Mouse (Mus musculus) heart, embryonic 13.5 days (tissue): ENCODE measurements around the gene Trpm4. TPM values are rescaled to one million over a fixed set of nuclear protein-coding genes. Genes with fewer than 3 reads are reported as not detected.
"Not testable (repeated sequence)": the region's sequence is repeated elsewhere in the genome, so short reads cannot be mapped to it uniquely, and the experiment has no call there.

ENCODE experiments used
- ATAC-seq: fragments of 200-750 bp; cut with Nextera tagmentation; 2 replicates; pipeline ENCODE4 v1.8.0; 2017; ENCODE audit warnings: moderate TSS enrichment; ENCODE audit not compliant: insufficient number of reproducible peaks, low FRiP score, low TSS enrichment; ENCODE audit errors: extremely low read depth
- H3K27ac ChIP-seq: fragments of 300-500 bp; sonication (generic); replicated peaks from 2 replicates; pipeline ENCODE4 v1.5.1; 2015; ENCODE audit warnings: moderate library complexity, mild to moderate bottlenecking, inconsistent platforms
- H3K27me3 ChIP-seq: fragments of 300-500 bp; sonication (generic); replicated peaks from 2 replicates; pipeline ENCODE4 v1.6.1; 2015; ENCODE audit warnings: mild to moderate bottlenecking, inconsistent platforms
- H3K36me3 ChIP-seq: fragments of 300-500 bp; sonication (generic); 2 replicates; pipeline ENCODE4 v1.6.1; 2015; ENCODE audit warnings: mild to moderate bottlenecking, inconsistent platforms
- H3K4me1 ChIP-seq: fragments of 300-500 bp; sonication (generic); 2 replicates; pipeline ENCODE4 v1.6.1; 2015; ENCODE audit warnings: inconsistent platforms
- H3K4me2 ChIP-seq: fragments of 300-500 bp; sonication (generic); 2 replicates; pipeline ENCODE4 v1.6.1; 2015; ENCODE audit warnings: inconsistent platforms, mild to moderate bottlenecking, moderate library complexity
- H3K4me3 ChIP-seq: fragments of 300-500 bp; sonication (generic); 2 replicates; pipeline ENCODE4 v1.5.1; 2015; ENCODE audit warnings: moderate library complexity, mild to moderate bottlenecking, inconsistent platforms
- H3K9ac ChIP-seq: fragments of 300-500 bp; sonication (generic); 2 replicates; pipeline ENCODE4 v1.6.1; 2015; ENCODE audit warnings: inconsistent platforms, mild to moderate bottlenecking, moderate library complexity
- H3K9me3 ChIP-seq: fragments of 300-500 bp; sonication (generic); 2 replicates; pipeline ENCODE4 v1.6.1; 2016; ENCODE audit warnings: inconsistent platforms
- WGBS: fragments of 180-500 bp; shearing (Covaris S2); methylation state at CpG from one replicate; pipeline ENCODE4 v1.1.7; 2015; ENCODE audit warnings: mixed read lengths; 5-methylcytosine and 5-hydroxymethylcytosine counted together
- polyA plus RNA-seq: library from polyadenylated mRNA; unstranded; fragments of >200 nt; fragmentation: Nextera tagmentation; extraction: Ambion mirVana; gene quantifications from 2 replicates; pipeline ENCODE4 v1.2.1, GENCODE M21; 2015

Gene Trpm4
- polyA plus RNA-seq, 1 experiment from 2014 or later: 12.7 TPM

GRCm38 (mm10) chr7:45365742-45366651 lies 32.4 kb upstream of the Trpm4 start:
- WGBS: 4% methylated on average over 35 of the region's 35 CpGs

DNA sequence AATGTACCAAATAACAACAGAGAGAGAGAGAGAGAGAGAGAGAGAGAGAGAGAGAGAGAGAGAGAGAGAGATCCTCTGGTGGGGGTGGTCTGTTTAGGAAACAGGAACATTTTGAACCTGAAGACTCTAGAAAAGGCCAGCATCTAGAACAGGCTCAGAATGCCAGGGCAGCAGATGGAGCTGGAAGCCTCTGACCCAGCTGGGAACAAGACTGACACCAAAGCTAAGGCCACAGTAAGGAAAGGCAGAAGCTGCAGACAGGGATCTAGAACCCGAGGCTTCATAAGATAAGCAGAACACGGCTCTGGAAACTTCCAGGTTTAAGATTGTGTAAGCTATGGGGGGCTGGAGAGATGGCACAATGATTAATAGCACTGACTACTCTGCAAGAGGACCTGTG lies 30.4 kb upstream of the Trpm4 start:
- Histone ChIP-seq H3K4me2 (no peak overlapping the region), H3K9ac (no peak overlapping the region), H3K27me3 (peaks cover 86% of the 10 kb centered on the region), H3K4me1 (peaks cover 38% of the 10 kb centered on the region), H3K27ac (no peak overlapping the region), H3K9me3 (no peaks in the 10 kb centered on the region), H3K4me3 (no peak overlapping the region), H3K36me3 (no peaks in the 10 kb centered on the region)
- no peak for ATAC-seq
- 43% methylated on average over 2 of the region's 2 CpGs for WGBS

More at GRCm38 (mm10) chr7:45365742-45366651, 32.4 kb upstream of the Trpm4 start:
- Histone ChIP-seq H3K4me2 (peak overlapping the region; percentile 94), H3K4me1 (peaks cover 54% of the 10 kb centered on the region), H3K27ac (no peak overlapping the region), H3K27me3 (peaks cover 78% of the 10 kb centered on the region), H3K9ac (peak overlapping the region; percentile 79), H3K9me3 (no peaks in the 10 kb centered on the region), H3K36me3 (no peaks in the 10 kb centered on the region), H3K4me3 (peak overlapping the region; percentile 60)
- no peak for ATAC-seq

DNA sequence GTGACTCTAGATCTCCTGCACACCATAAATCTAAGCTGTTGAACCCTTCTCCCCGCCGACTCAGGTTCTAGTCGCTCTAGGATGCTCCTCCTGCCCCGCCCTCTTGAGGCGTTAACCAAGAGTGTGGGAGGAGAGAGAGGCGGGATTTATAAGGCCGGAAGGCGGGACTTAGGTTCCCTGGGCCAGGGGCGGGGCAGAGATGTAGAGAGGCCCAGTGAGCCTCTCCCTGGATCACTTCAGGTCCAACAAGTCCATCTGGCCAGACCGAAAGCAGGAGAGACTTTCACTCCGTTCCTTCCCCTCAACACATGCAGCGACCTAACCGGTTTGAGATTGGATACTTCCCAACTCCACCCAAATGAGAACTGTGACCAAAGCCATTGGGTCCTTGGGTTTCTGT lies 29.2 kb upstream of the Trpm4 start:
- Histone ChIP-seq H3K27ac (no peak overlapping the region), H3K4me2 (no peak overlapping the region), H3K4me3 (no peak overlapping the region), H3K4me1 (peaks cover 32% of the 10 kb centered on the region), H3K36me3 (no peaks in the 10 kb centered on the region), H3K27me3 (peaks cover 80% of the 10 kb centered on the region), H3K9ac (no peak overlapping the region), H3K9me3 (no peaks in the 10 kb centered on the region)
- 3% methylated on average over 13 of the region's 13 CpGs for WGBS
- ATAC-seq: no peak

DNA sequence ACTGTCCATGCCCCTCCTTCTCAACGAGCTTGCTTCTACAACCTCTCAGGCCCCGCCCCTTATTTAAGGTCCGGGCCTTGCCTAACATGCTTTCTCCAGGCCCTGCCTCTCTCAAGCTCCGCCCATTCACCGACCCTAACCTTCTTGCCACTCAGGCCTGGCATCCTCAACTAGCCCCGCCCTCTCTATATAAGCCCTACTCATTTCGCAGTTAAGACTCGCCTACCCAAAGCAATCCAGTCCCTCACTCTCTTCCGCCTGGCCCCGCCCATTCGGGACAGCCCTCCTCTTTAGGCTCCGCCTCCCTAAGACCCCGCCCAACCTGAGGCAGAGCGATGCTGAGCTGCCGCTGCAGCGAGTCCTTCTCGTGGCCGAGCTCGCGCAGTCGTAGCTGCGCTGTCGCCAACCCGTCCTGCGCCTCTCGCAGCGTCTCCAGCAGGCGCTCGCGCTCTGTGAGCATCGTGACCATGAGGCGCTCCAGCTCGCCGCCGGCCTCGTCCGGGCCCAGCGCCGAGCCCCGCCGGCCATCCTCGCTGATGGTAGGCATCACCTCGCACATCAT lies 27.7 kb upstream of the Trpm4 start:
- H3K9ac ChIP-seq: peak overlapping the region; percentile 74
- no peak overlapping the region for H3K27ac ChIP-seq
- H3K4me1 ChIP-seq: peaks cover 23% of the 10 kb centered on the region
- no peaks in the 10 kb centered on the region for H3K9me3 ChIP-seq
- H3K27me3 ChIP-seq: peaks cover 91% of the 10 kb centered on the region
- H3K4me3 ChIP-seq: peak overlapping the region; percentile 52
- ATAC-seq: peak; percentile 74
- under 1% methylated on average over 43 of the region's 43 CpGs for WGBS
- peak overlapping the region; percentile 77 for H3K4me2 ChIP-seq
- no peaks in the 10 kb centered on the region for H3K36me3 ChIP-seq

GRCm38 (mm10) chr7:45360404-45361125 lies 27.0 kb upstream of the Trpm4 start:
- WGBS: 38% methylated on average over 18 of the region's 18 CpGs
- Histone ChIP-seq H3K36me3 (no peaks in the 10 kb centered on the region), H3K9me3 (no peaks in the 10 kb centered on the region), H3K4me2 (peak overlapping the region; percentile 77; the same call in 1 of the 2 replicates), H3K27ac (no peak overlapping the region), H3K9ac (no peak overlapping the region), H3K4me1 (peaks cover 16% of the 10 kb centered on the region), H3K4me3 (peak overlapping the region; percentile 52), H3K27me3 (peaks cover 91% of the 10 kb centered on the region)
- no peak for ATAC-seq

DNA sequence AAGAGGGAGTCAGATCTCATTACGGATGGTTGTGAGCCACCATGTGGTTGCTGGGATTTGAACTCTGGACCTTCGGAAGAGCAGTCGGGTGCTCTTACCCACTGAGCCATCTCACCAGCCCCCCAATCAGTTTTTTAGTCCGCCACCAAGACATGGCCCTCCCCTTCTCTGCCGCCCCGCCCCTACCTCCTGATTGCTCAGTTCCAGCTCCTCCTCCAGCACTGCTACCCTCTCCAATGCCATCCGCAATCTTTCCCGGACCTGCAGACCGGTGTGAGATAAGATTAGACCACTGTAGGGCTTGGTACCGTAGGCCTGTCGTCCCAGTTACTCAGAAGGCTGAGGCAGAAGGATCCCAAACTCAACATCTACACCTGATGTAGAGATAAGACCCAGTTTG lies 25.5 kb upstream of the Trpm4 start:
- H3K4me3 ChIP-seq, H3K9ac ChIP-seq, H3K4me2 ChIP-seq, H3K9me3 ChIP-seq, H3K36me3 ChIP-seq, H3K27ac ChIP-seq, ATAC-seq: not testable (repeated sequence)
- 39% methylated on average over 11 of the region's 11 CpGs for WGBS
- H3K4me1 ChIP-seq: peaks cover 16% of the 10 kb centered on the region
- peaks cover 90% of the 10 kb centered on the region for H3K27me3 ChIP-seq

GRCm38 (mm10) chr7:45356087-45356486 lies 22.5 kb upstream of the Trpm4 start:
- no peaks in the 10 kb centered on the region for H3K36me3 ChIP-seq
- H3K9ac ChIP-seq: no peak overlapping the region
- H3K4me1 ChIP-seq: peaks cover 1% of the 10 kb centered on the region; the same call in 1 of the 2 replicates
- H3K9me3 ChIP-seq: no peaks in the 10 kb centered on the region
- WGBS: 37% methylated on average over 13 of the region's 13 CpGs
- H3K4me2 ChIP-seq: no peak overlapping the region
- H3K27ac ChIP-seq: no peak overlapping the region
- H3K27me3 ChIP-seq: peaks cover 81% of the 10 kb centered on the region
- no peak overlapping the region for H3K4me3 ChIP-seq
- ATAC-seq: no peak

- H3K27ac ChIP-seq: no peak overlapping the region
- H3K4me1 ChIP-seq: no peaks in the 10 kb centered on the region
- no peak overlapping the region for H3K4me3 ChIP-seq
- H3K27me3 ChIP-seq: peaks cover 79% of the 10 kb centered on the region
- H3K9ac ChIP-seq: no peak overlapping the region
- 66% methylated on average over 15 of the region's 15 CpGs for WGBS
- no peak; the same call in 1 of the 2 replicates for ATAC-seq
- H3K9me3 ChIP-seq: no peaks in the 10 kb centered on the region
- H3K4me2 ChIP-seq: no peak overlapping the region
- H3K36me3 ChIP-seq: no peaks in the 10 kb centered on the region
Measured at GRCm38 (mm10) chr7:45355318-45356020, 21.9 kb upstream of the Trpm4 start.

- Histone ChIP-seq H3K36me3 (no peaks in the 10 kb centered on the region), H3K9ac (no peak overlapping the region), H3K4me1 (no peaks in the 10 kb centered on the region), H3K9me3 (no peaks in the 10 kb centered on the region), H3K4me2 (no peak overlapping the region), H3K27ac (no peak overlapping the region), H3K4me3 (no peak overlapping the region), H3K27me3 (peaks cover 66% of the 10 kb centered on the region)
- WGBS: 16% methylated on average over 5 of the region's 5 CpGs
- no peak for ATAC-seq
Measured at GRCm38 (mm10) chr7:45353041-45353440, 19.5 kb upstream of the Trpm4 start.

DNA sequence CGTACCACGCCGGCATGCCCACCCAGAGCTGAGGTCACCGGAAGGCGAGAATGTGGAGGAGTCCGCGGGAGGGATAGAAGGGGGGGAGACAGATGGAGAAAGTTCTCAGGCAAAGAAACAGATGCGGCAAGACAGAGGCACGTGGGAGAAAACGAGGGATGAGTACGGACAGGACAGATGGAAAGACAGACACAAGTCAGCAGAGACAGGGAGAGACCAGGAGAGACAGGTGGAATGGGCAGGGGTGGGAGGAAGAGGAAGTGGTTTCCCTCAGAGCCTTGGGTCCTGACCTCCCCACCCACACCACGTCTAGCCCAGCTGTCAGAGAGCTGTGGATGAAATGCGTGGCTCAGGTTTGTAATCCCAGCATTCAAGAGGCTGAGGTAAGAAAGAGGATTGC lies 13.3 kb upstream of the Trpm4 start:
- H3K27ac ChIP-seq: no peak overlapping the region
- H3K9ac ChIP-seq: no peak overlapping the region
- ATAC-seq: no peak
- WGBS: 68% methylated on average over 13 of the region's 13 CpGs
- no peak overlapping the region for H3K4me2 ChIP-seq
- no peaks in the 10 kb centered on the region for H3K9me3 ChIP-seq
- no peaks in the 10 kb centered on the region for H3K36me3 ChIP-seq
- H3K27me3 ChIP-seq: peaks cover 20% of the 10 kb centered on the region
- no peak overlapping the region for H3K4me3 ChIP-seq
- no peaks in the 10 kb centered on the region for H3K4me1 ChIP-seq

GRCm38 (mm10) chr7:45343543-45343942 lies 10.0 kb upstream of the Trpm4 start:
- WGBS: 17% methylated on average over 13 of the region's 13 CpGs
- H3K36me3 ChIP-seq: no peaks in the 10 kb centered on the region

More at GRCm38 (mm10) chr7:45343543-45343942, 10.0 kb upstream of the Trpm4 start:
- H3K4me2 ChIP-seq: no peak overlapping the region
- peaks cover 9% of the 10 kb centered on the region; the same call in 1 of the 2 replicates for H3K27me3 ChIP-seq
- H3K27ac ChIP-seq: no peak overlapping the region
- no peak overlapping the region for H3K4me3 ChIP-seq
- H3K9ac ChIP-seq: no peak overlapping the region
- H3K4me1 ChIP-seq: peaks cover 30% of the 10 kb centered on the region
- no peaks in the 10 kb centered on the region for H3K9me3 ChIP-seq
- ATAC-seq: no peak
